Mouse (Mus musculus) adrenal gland, adult (tissue): ENCODE data around the gene Ampd3.

ENCODE experiments used
- DNase-seq, 2 experiments: peaks; one replicate each; pipeline ENCODE4 v3.0.0; 2022 to 2023; ENCODE audit warnings: low spot score in 1 of 2; ENCODE audit not compliant: inconsistent age in 2 of 2

Ampd3 gene

GRCm38 (mm10) chr7:110796367-110797051 lies 28.5 kb downstream of the Ampd3 start:
- DNase-seq: no peak

- no peak for DNase-seq
Measured at GRCm38 (mm10) chr7:110797722-110798409, 29.9 kb downstream of the Ampd3 start.

DNA sequence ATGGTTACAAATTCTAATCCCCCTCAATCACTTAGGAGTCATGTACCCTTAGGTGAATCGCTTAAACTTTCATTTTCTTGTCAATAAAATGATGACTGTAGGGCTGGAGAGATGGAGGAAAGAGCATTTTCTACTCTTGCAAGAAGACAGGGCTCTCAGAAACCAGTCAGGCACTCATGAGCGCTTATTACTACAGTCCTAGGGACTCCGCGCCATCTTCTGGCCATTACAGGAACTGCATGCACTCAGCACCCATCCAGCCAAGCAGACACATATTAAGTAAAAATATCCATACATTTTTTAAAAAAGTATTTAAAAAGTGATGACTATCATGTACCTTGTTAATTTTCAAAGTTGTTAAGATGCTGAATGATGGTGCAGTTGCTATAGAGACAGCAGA lies 33.0 kb downstream of the Ampd3 start:
- DNase-seq: peak; percentile 78 to 93

DNA sequence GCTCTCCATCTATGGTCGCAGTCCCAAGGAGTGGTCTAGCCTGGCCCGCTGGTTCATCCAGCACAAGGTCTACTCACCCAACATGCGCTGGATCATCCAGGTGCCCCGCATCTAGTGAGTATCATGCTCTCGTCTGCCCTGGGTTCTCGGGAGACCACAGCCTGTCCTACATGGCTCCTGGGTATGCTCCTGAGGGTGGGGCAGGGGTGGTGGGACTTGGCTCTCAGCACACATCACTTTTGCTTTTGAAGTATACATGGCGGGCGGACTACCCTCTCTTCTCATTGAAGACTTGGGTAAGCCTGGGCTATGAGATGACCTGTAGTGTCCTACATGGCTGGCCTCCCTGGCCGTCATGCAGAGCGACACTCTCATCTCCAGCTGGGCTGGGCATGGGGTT lies 35.1 kb downstream of the Ampd3 start:
- DNase-seq: peak in 1 of 2 experiments; percentile 35

DNA sequence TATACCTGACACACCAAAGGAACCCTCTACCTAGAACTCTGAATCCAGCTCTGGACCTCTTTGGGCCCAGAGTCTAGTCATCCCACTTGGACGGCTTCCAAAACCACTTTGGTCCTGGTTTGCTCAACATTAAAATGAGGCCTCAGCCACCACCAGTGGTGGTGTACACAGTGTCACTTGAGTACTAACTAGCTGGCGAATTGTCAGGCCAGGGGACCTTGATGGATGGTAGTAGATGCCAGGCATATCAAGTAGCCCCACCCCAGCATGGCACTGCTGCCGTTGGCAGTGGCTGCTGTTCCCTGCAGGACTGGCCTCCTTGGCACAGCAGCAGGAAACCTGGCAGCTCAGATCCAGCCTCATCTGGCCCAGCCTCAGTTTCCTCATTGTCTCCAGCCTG lies 36.3 kb downstream of the Ampd3 start:
- peak in 1 of 2 experiments; percentile 82 for DNase-seq

DNA sequence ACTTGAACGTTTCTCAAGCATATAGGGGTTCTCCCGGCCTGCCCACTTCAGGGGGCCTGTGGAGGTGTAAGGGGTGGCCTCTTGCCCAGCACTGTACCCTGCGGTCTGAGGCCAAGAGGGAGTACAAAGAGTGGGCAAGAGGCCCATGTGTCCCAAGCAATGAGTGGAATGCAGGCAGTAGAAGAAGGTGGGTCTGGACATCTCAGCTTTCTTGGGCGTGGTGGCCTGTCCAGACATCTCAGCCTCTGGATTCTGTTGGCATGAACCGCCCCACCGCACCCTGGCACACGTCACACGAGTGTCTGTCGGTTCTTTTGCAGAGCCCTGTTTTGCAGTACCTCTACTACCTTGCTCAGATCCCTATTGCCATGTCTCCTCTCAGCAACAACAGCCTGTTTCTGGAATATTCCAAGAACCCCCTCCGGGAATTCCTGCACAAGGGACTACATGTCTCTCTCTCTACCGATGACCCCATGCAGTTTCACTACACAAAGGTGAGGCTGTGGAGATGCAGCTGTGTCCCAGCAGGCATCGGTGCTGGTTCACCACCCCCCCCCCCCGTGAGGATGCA lies 39.5 kb downstream of the Ampd3 start:
- no peak for DNase-seq

GRCm38 (mm10) chr7:110808962-110809361 lies 41.0 kb downstream of the Ampd3 start:
- DNase-seq: no peak

DNA sequence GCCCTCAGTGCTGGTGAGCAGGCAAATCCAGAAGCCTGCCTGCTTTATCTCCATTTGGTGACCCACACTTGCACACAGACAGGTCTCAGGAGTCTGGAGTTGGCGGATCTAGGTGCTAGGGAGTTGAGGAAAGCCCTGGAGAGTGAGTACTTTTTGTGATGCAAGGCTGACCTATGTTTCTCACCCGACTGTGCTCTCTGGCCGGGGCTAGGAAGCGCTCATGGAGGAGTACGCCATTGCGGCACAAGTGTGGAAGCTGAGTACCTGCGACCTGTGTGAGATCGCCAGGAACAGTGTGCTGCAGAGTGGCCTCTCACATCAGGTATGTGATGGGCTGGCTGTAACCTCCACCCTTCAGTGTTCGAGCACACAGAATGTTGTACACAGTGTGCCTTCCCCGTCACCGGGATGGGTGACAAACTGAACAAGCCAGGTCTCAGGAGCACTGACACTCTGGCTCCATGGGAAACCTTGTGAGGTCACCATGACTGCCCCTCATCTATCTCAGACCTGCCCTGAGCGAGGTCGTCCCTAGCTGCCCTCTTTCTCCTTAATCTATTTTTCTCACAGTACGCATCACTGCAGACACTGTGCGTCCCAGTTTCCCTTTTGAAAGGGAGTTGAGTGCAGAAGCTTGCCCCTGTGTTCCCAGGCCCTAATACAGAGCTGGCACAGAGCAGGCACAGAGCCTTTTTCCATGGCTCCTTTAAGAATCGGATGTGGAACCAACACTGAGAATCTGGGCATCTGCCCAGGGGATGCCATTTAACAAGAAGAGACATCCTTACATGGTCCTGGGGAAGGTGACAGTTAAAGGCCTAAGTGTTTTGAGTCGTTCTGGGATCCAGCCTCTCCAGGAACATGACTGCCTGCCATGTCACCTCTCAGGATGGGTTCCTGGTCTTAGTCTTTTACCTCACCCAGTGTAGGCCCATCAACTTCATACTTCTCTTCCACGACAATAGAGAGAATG lies 41.9 kb downstream of the Ampd3 start:
- no peak for DNase-seq

DNA sequence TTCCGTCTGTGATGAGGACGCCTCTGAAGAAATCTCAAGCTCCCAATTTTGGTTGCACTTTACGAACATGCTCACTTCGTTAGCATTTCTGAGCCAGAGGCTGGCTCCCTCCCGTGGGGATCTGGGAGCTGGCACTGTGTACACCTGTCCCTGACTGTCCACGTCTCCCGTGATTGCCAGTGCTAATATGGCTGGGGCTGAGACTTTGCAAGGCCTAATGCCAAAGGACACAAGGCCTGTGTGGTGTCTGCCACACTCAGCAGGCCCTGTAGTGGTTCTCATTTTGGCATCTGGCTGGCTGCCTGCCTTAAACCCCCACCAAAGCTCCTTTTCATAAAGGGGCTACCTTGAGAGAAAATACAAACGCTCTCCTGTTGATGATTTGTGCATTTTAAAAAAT lies 43.0 kb downstream of the Ampd3 start:
- DNase-seq: no peak

- peak in 1 of 2 experiments; percentile 31 for DNase-seq
Measured at GRCm38 (mm10) chr7:110811529-110811928, 43.5 kb downstream of the Ampd3 start.

- DNase-seq: no peak
Measured at GRCm38 (mm10) chr7:110813983-110814382, 46.0 kb downstream of the Ampd3 start.

GRCm38 (mm10) chr7:110816037-110816436 lies 48.0 kb downstream of the Ampd3 start:
- peak; percentile 48 to 87 for DNase-seq

DNA sequence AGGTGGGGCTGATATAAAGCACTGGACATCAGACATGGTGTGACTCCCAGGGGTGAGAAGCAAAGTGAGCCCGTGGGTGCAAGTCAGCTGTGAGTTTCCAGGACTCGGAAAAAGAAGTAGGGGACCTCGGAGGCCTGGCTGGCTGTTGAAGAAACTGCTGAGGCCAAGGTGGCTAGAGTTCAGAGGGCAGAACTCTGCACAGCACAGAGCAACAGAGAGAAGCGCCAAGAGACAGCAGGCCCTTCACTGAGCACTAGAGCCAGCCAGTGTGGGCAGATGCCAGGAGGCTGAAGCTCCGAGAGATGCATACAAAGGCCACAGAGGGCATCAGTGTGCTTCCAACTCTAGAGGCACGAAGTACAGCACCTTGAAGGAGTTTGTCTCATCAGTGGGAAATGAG lies 50.2 kb downstream of the Ampd3 start:
- DNase-seq: peak in 1 of 2 experiments; percentile 49

GRCm38 (mm10) chr7:110818787-110819350 lies 50.9 kb downstream of the Ampd3 start:
- peak in 1 of 2 experiments; percentile 65 for DNase-seq

- peak; percentile 71 to 87 for DNase-seq
Measured at GRCm38 (mm10) chr7:110821068-110821467, 53.1 kb downstream of the Ampd3 start.

- peak; percentile 74 to 89 for DNase-seq
Measured at GRCm38 (mm10) chr7:110821653-110822052, 53.6 kb downstream of the Ampd3 start.

GRCm38 (mm10) chr7:110822055-110822454 lies 54.0 kb downstream of the Ampd3 start:
- no peak for DNase-seq

DNA sequence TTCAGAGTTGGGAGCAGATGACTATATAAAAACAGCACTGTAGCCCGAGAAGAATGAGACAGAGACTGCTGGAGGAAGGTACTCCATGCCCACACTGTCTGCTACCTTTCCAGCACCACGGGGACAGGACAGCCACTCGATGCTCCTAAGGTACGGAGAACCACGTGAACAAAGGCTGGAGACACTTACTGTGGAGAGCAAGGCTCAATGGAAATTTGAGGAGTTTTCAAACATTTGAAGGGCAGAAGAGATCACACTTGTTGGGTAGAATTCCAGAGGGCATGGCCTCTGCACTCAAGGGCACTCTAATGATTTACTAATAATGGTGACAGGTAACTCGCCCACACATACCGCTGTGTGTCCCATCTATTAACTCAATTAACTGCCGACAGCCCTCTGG lies 55.1 kb downstream of the Ampd3 start:
- DNase-seq: peak in 1 of 2 experiments; percentile 32

DNA sequence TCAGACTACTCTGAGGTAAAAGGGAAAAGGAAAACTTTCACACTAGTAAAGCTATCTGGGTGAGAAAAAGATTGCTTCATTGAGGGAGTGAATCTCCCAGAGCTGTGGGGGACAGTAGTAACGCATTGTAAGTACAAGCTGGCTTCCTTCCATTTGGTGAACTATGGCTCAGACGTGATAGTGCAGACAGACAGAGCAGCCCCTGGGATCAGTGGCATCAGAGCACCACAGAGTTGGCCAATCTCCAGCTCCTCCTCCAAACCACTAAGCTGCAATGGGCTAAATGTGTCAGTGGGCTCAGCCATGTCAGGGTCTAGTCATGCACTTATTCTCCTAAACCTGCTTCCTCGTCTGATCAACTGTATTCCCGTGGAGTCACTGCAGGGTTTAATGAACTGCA lies 55.6 kb downstream of the Ampd3 start:
- peak in 1 of 2 experiments; percentile 30 for DNase-seq
